Mouse (Mus musculus): ENCODE measurements around the gene 4931422A03Rik.
A peak's percentile ranks its signal among the peaks of the same experiment; 100 is the strongest.
"Not testable (repeated sequence)": the region's sequence is repeated elsewhere in the genome, so short reads cannot be mapped to it uniquely, and the experiment has no call there.

Gene 4931422A03Rik

GRCm38 (mm10) chr2:104024656-104025055 is 3.5 kb downstream of the 4931422A03Rik start:
- no peak for DNase-seq

GRCm38 (mm10) chr2:104023096-104023495 is 5.1 kb downstream of the 4931422A03Rik start:
- DNase-seq, result no peak

GRCm38 (mm10) chr2:104008853-104009252 is 19.3 kb downstream of the 4931422A03Rik start:
- DNase-seq, result not testable (repeated sequence)

GRCm38 (mm10) chr2:104007793-104008519 is 20.2 kb downstream of the 4931422A03Rik start:
- DNase-seq, result no peak

GRCm38 (mm10) chr2:104002711-104003413 is 25.3 kb downstream of the 4931422A03Rik start:
- DNase-seq, result peak; percentile 31 to 62

GRCm38 (mm10) chr2:104001861-104002260 is 26.3 kb downstream of the 4931422A03Rik start:
- DNase-seq, result no peak

GRCm38 (mm10) chr2:104001076-104001475 is 27.1 kb downstream of the 4931422A03Rik start:
- DNase-seq, result no peak

- DNase-seq, result no peak
These were observed 35.4 kb downstream of the 4931422A03Rik start for GRCm38 (mm10) chr2:103992618-103993332.

- DNase-seq, result no peak
These were observed 36.0 kb downstream of the 4931422A03Rik start for GRCm38 (mm10) chr2:103992162-103992561.

- DNase-seq, result no peak
These were observed 36.9 kb downstream of the 4931422A03Rik start for GRCm38 (mm10) chr2:103991303-103991702.

- DNase-seq, result no peak
These were observed 38.4 kb downstream of the 4931422A03Rik start for GRCm38 (mm10) chr2:103989724-103990123.

- not testable (repeated sequence) for DNase-seq
These were observed 40.6 kb downstream of the 4931422A03Rik start for GRCm38 (mm10) chr2:103987595-103987994.

- DNase-seq, result no peak
These were observed 45.0 kb downstream of the 4931422A03Rik start for GRCm38 (mm10) chr2:103983146-103983545.

GRCm38 (mm10) chr2:103982250-103982649 is 45.9 kb downstream of the 4931422A03Rik start:
- DNase-seq, result peak; percentile 59 to 77

- no peak for DNase-seq
These were observed 50.4 kb downstream of the 4931422A03Rik start for GRCm38 (mm10) chr2:103977716-103978115.

- DNase-seq, result no peak
These were observed 50.9 kb downstream of the 4931422A03Rik start for GRCm38 (mm10) chr2:103977216-103977615.

GRCm38 (mm10) chr2:103975904-103976303 is 52.3 kb downstream of the 4931422A03Rik start:
- DNase-seq, result no peak

- DNase-seq, result no peak
These were observed 56.3 kb downstream of the 4931422A03Rik start for GRCm38 (mm10) chr2:103971838-103972237.

- peak in 1 of 2 experiments; percentile 33 for DNase-seq
These were observed 57.1 kb downstream of the 4931422A03Rik start for GRCm38 (mm10) chr2:103970791-103971649.

GRCm38 (mm10) chr2:103970041-103970790 is 57.9 kb downstream of the 4931422A03Rik start:
- DNase-seq, result peak; percentile 59 to 63

GRCm38 (mm10) chr2:103969437-103970040 is 58.6 kb downstream of the 4931422A03Rik start:
- DNase-seq, result peak; percentile 61 to 67
